Mouse (Mus musculus) myocyte (in vitro differentiated cells): ENCODE data around the gene Ifit1bl2. TPM values are rescaled to one million over a fixed set of nuclear protein-coding genes. Genes with fewer than 3 reads are reported as not detected.
"Not testable (repeated sequence)": the region's sequence is repeated elsewhere in the genome, so short reads cannot be mapped to it uniquely, and the experiment has no call there.

Experiments used
- H3K27me3 ChIP-seq: one replicate; pipeline ENCODE4 v1.6.1; 2011; ENCODE audit not compliant: control insufficient read depth, insufficient read depth, insufficient read length
- H3K36me3 ChIP-seq: one replicate; pipeline ENCODE4 v1.6.1; 2011; ENCODE audit not compliant: control insufficient read depth, insufficient read depth
- H3K4me2 ChIP-seq: one replicate; pipeline ENCODE4 v1.6.1; 2011; ENCODE audit warnings: low read depth, control low read depth
- H3K4me3 ChIP-seq: one replicate; pipeline ENCODE4 v1.5.1; 2011; ENCODE audit warnings: mild to moderate bottlenecking, control low read depth, moderate library complexity
- H3K79me2 ChIP-seq: one replicate; pipeline ENCODE4 v1.6.1; 2011; ENCODE audit not compliant: control insufficient read depth, insufficient read depth
- H3ac ChIP-seq: one replicate; pipeline ENCODE4 v1.6.1; 2011; ENCODE audit not compliant: control insufficient read depth, insufficient read length
- CEBPB ChIP-seq: IDR thresholded peaks from 2 replicates; pipeline ENCODE4 v1.6.1; 2011; ENCODE audit warnings: mild to moderate bottlenecking, moderate library complexity; ENCODE audit not compliant: poor library complexity, insufficient read depth, severe bottlenecking
- E2F4 ChIP-seq: IDR thresholded peaks from one replicate; pipeline ENCODE4 v1.6.1; 2011; ENCODE audit warnings: mild to moderate bottlenecking, control low read depth, moderate library complexity; ENCODE audit not compliant: insufficient read depth
- MAX ChIP-seq: IDR thresholded peaks from one replicate; pipeline ENCODE4 v1.6.1; 2011; ENCODE audit warnings: low read depth, mild to moderate bottlenecking, control low read depth
- MYOD1 ChIP-seq, 3 experiments: IDR thresholded peaks; one replicate each; pipeline ENCODE4 v1.6.1; 2011; ENCODE audit warnings: control low read depth in 2 of 3, low read depth in 2 of 3, mild to moderate bottlenecking in 2 of 3, moderate library complexity in 1 of 3; ENCODE audit not compliant: insufficient read length in 2 of 3, control insufficient read depth in 1 of 3
- MYOG ChIP-seq, 3 experiments: IDR thresholded peaks; one replicate each; pipeline ENCODE4 v1.6.1; 2011; ENCODE audit warnings: control low read depth in 2 of 3, low read depth in 2 of 3, mild to moderate bottlenecking in 2 of 3; ENCODE audit not compliant: insufficient read length in 2 of 3, control insufficient read depth in 1 of 3, insufficient read depth in 1 of 3
- POLR2A ChIP-seq: IDR thresholded peaks from one replicate; pipeline ENCODE4 v1.6.1; 2011; ENCODE audit warnings: low read depth, mild to moderate bottlenecking, control low read depth, moderate library complexity; ENCODE audit not compliant: insufficient read length
- POLR2AphosphoS2 ChIP-seq: IDR thresholded peaks from one replicate; pipeline ENCODE4 v1.6.1; 2011; ENCODE audit warnings: low read depth, control low read depth; ENCODE audit not compliant: insufficient read length
- REST ChIP-seq: IDR thresholded peaks from one replicate; pipeline ENCODE4 v1.6.1; 2011; ENCODE audit warnings: mild to moderate bottlenecking, control low read depth, moderate library complexity; ENCODE audit not compliant: insufficient read depth, insufficient read length
- SRF ChIP-seq: IDR thresholded peaks from one replicate; pipeline ENCODE4 v1.6.1; 2011; ENCODE audit warnings: low read depth; ENCODE audit not compliant: control insufficient read depth, insufficient read length
- TCF12 ChIP-seq: IDR thresholded peaks from one replicate; pipeline ENCODE4 v1.6.1; 2011; ENCODE audit warnings: mild to moderate bottlenecking, control low read depth; ENCODE audit not compliant: poor library complexity, insufficient read depth, severe bottlenecking
- TCF3 ChIP-seq: IDR thresholded peaks from one replicate; pipeline ENCODE4 v1.6.1; 2011; ENCODE audit warnings: low read depth, control low read depth; ENCODE audit not compliant: insufficient read length
- USF1 ChIP-seq: IDR thresholded peaks from one replicate; pipeline ENCODE4 v1.6.1; 2011; ENCODE audit warnings: low read depth, mild to moderate bottlenecking, control low read depth, moderate library complexity
- polyA plus RNA-seq: library from polyadenylated mRNA; unstranded; fragments of >200 nt; fragmentation: generic; extraction: Trizol; gene quantifications from one replicate; pipeline ENCODE4 v1.2.1, GENCODE M21; 2012; ENCODE audit warnings: missing spikeins

Ifit1bl2 gene
- polyA plus RNA-seq, 1 experiment, result 0.02 TPM

- Histone ChIP-seq H3K4me3 (no peak overlapping the region), H3K79me2 (no peaks in the 10 kb centered on the region), H3K4me2 (no peak overlapping the region), H3K27me3 (peaks cover 34% of the 10 kb centered on the region), H3ac (no peak overlapping the region), H3K36me3 (no peaks in the 10 kb centered on the region)
- TF ChIP-seq MAX (no peak), REST (no peak), TCF12 (no peak), SRF (no peak)
Measured at GRCm38 (mm10) chr19:34624663-34625062, 15.9 kb downstream of the Ifit1bl2 start.

DNA sequence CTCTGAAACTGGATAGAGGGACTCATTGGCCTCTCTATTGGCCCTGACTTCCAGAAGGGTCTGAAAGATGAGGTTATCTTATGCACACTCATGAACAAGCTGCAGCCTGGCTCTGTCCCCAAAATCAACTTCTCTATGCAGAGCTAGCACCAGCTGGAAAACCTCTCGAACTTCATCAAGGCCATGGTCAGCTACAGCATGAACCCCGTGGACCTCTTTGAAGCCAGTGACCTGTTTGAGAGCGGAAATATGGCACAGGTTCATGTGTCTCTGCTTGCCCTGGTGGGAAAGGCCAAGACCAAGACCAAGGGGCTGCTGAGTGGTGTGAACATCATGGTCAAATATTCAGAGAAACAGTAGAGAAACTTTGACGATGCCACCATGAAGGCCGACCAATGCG is 16.8 kb downstream of the Ifit1bl2 start:
- H3ac ChIP-seq, result no peak overlapping the region
- TF ChIP-seq E2F4 (no peak), MYOD1 (IDR thresholded peaks at IDR 0.05; ENCODE audit: control insufficient read depth in 1 of 3, insufficient read length in 2 of 3, low read depth in 2 of 3) (no peak), TCF12 (no peak), MAX (no peak), POLR2A (no peak), CEBPB (no peak), USF1 (no peak), MYOG (IDR thresholded peaks at IDR 0.05; ENCODE audit: control insufficient read depth in 1 of 3, insufficient read depth in 1 of 3, insufficient read length in 2 of 3, low read depth in 2 of 3) (no peak), POLR2AphosphoS2 (no peak), SRF (no peak), REST (no peak), TCF3 (no peak)
- no peaks in the 10 kb centered on the region for H3K79me2 ChIP-seq
- no peak overlapping the region for H3K4me3 ChIP-seq
- no peak overlapping the region for H3K4me2 ChIP-seq
- H3K27me3 ChIP-seq, result peaks cover 34% of the 10 kb centered on the region
- no peaks in the 10 kb centered on the region for H3K36me3 ChIP-seq

GRCm38 (mm10) chr19:34620871-34621270 is 19.7 kb downstream of the Ifit1bl2 start:
- H3ac ChIP-seq, result no peak overlapping the region
- H3K79me2 ChIP-seq, result no peaks in the 10 kb centered on the region
- peaks cover 34% of the 10 kb centered on the region for H3K27me3 ChIP-seq
- TF ChIP-seq SRF (no peak), REST (no peak), MAX (no peak), CEBPB (no peak), MYOD1 (IDR thresholded peaks at IDR 0.05; ENCODE audit: control insufficient read depth in 1 of 3, insufficient read length in 2 of 3, low read depth in 2 of 3) (no peak), TCF12 (no peak), TCF3 (no peak), MYOG (IDR thresholded peaks at IDR 0.05; ENCODE audit: control insufficient read depth in 1 of 3, insufficient read depth in 1 of 3, insufficient read length in 2 of 3, low read depth in 2 of 3) (no peak), USF1 (no peak), POLR2A (no peak), E2F4 (no peak), POLR2AphosphoS2 (no peak)
- H3K36me3 ChIP-seq, result no peaks in the 10 kb centered on the region
- no peak overlapping the region for H3K4me2 ChIP-seq
- H3K4me3 ChIP-seq, result no peak overlapping the region

DNA sequence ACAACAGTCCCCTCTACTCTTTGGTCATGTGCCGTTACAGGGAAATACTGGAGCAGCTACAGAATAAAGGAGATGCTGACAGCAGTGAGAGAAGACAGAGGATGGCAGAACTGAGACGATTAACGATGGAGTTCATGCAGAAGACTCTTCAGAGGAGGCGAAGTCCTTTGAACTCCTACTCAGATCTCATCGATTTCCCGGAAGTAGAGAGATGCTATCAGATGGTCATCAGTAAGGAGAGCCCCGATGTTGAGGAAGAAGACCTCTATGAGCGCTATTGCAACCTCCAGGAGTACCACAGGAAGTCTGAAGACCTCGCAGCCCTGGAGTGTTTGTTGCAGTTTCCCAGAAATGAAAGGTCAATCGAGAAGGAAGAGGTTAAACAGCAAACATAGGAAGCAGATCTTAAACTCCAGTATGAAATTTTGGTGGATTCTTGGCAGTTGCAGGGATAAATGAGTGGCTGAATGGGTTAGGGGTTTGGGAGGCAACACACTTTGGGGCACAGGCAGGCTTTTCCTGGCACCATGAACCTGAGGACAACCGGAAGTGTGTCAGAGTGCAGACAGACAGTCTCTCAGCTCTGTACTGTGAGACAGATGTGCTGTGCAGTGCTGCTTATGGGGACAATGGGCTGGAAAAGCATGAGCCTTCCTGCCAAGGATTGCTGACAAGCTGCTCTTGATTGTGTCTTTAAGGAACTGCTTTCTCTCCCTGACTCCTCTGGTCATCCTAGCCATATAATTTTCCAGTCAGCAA is 28.1 kb downstream of the Ifit1bl2 start:
- H3ac ChIP-seq, H3K4me2 ChIP-seq, H3K4me3 ChIP-seq, H3K27me3 ChIP-seq, H3K36me3 ChIP-seq, H3K79me2 ChIP-seq: not testable (repeated sequence)

DNA sequence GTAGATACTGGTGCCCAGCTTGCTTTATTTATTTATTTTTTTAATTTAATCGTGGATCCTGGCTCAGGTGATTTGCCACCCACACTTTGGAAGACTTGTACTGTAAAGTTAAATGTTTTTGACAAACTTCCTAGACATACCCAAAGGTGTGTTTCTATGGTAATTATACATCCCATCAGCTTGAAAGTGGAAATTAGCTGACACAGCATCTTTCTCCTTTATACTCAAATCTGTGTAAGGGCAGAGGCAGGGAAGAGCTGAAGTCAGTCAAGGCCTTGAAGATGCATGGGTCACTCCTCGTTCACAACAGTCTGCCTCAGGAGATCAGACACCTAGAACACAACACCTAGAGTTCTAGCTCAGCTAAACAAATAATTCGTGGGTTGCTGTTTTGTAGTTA is 30.4 kb downstream of the Ifit1bl2 start:
- not testable (repeated sequence) for H3K79me2 ChIP-seq, H3K4me2 ChIP-seq, H3K36me3 ChIP-seq, H3K27me3 ChIP-seq, H3ac ChIP-seq, H3K4me3 ChIP-seq
